Mouse (Mus musculus) activated CD4-positive, CD25-positive, alpha-beta regulatory T cell, adult 4 months (primary cell): Measurements from ENCODE around the gene Vmn2r1. TPM values are rescaled to one million over a fixed set of nuclear protein-coding genes. Genes with fewer than 3 reads are reported as not detected.

Experiments used
- ATAC-seq: one replicate; pipeline ENCODE4 v1.8.0; 2017
- polyA plus RNA-seq, 2 experiments: library from polyadenylated mRNA; unstranded; fragments of 100-300 nt; shearing (Covaris generic); gene quantifications; one replicate each; pipeline ENCODE4 v1.2.1; 2017

The Vmn2r1 gene
- polyA plus RNA-seq: not detected

GRCm38 (mm10) chr3:64081247-64081646, at the start of gene Vmn2r1:
Gene Vmn2r1 (plus strand): TSS chr3:64081547.
- no peak for ATAC-seq

- ATAC-seq: no peak
These were observed 43.1 kb upstream of the Vmn2r1 start for GRCm38 (mm10) chr3:64038136-64038841.

DNA sequence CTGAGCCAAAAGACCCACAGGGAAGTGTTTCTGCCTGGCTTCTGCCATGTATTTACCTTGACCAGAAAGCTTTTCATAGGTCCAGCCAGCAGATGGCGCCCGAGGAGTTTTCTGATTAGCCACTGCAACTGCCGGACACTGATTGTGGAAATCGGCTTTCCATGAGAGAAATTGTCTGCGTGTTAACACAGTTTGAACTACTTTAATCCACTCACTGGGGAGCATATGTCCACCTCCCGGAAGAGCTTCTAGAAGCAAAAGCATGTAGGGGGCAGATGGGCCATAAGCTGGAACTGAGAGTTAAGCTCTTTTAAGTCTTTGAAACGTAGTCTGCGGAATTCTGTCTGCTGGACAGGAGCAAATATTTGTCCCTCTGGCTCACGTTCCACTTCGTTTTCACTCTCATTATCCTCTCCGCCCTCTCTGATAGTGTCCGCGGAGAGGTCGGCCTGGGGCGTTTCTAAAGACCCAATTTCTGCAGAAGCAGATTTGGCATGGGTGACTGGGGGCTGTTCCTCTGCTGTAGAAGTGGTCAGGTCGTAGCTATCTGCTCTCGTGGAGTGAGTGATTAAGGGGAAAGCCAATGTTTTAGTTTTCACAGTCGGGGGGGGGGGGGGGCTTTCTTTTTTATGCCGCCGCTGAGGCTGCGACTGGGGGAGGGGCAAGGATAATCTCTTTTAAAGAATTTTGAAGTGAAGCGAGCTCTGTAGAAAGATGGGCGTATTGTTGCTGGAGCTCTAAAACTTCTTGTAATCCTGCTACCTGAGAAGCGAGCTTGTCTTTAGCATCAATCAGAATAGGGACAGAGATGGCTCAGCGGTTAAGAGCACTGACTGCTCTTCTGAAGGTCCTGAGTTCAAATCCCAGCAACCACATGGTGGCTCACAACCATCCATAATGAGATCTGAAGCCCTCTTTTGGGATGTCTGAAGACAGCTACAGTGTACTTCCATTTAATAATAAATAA, 41.2 kb upstream of the Vmn2r1 start:
- no peak for ATAC-seq

- ATAC-seq: no peak
These were observed 31.4 kb downstream of the Vmn2r1 start for GRCm38 (mm10) chr3:64112707-64113106.

DNA sequence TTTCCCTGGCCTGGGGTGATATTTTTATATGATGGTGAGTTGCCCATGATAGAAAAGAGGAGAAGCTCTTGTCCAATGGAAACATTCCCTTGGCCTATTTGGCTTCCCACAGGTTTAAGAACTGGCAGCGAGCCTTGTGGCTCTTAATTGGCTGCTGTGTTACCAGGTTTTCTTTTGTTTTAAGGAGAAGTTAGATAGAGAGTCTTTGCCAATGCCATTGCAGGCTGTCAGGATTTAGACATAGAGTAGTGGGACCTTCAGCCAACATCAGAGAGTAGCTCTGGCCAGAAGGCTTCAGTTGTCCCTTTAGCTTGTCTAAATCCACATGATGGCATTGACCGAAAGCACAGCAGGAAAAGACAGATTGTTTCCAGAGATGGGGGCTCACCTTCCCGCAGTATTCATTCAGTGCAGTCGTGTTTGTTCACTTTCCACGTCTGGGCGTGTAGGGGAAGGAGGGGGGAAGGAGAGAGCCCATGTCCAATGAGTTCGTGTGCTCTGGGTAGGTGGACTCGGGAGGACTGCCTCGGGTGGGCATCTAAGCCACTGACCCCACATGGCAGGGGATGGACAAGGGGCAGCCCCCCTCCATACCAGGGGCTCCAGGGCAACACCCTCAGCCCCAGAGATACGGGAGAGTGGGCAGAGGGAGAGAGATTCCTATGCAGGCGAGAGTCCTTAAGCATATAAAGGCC, 32.2 kb downstream of the Vmn2r1 start:
- ATAC-seq: no peak

- ATAC-seq: no peak
These were observed 60.6 kb downstream of the Vmn2r1 start, which contains the start of gene Vmn2r2 for GRCm38 (mm10) chr3:64141878-64142508. Gene Vmn2r2 (minus strand): TSS chr3:64141928.

Other genes starting within 250 kb of the Vmn2r1 start
- gene Plch1, start 182.1 kb upstream of the Vmn2r1 start, polyA plus RNA-seq: not detected
- gene E130311K13Rik, start 152.1 kb upstream of the Vmn2r1 start, polyA plus RNA-seq: 10 to 100 TPM in 1 of 2 experiments, 1 to 10 TPM in 1; 7.8 to 12.5 TPM
- 10 to 100 TPM in 1 of 2 experiments, 1 to 10 TPM in 1; 9.9 to 10.7 TPM for gene Slc33a1, start 116.8 kb upstream of the Vmn2r1 start, polyA plus RNA-seq
- 10 to 100 TPM; 33.6 to 36.6 TPM for gene Gmps, start 105.4 kb upstream of the Vmn2r1 start, polyA plus RNA-seq
- under 1 TPM in 1 of 2 experiments, not detected in 1; 0.17 TPM for gene Vmn2r2, start 60.4 kb downstream of the Vmn2r1 start, polyA plus RNA-seq
- under 1 TPM in 1 of 2 experiments, not detected in 1; 0.08 TPM for gene Vmn2r3, start 208.2 kb downstream of the Vmn2r1 start, polyA plus RNA-seq